Mouse (Mus musculus): ENCODE results near the gene Psat1.

The Psat1 gene

GRCm38 (mm10) chr19:15924181-15924865 is 22.8 kb downstream of the Psat1 start:
- peak; percentile 27 for DNase-seq

DNA sequence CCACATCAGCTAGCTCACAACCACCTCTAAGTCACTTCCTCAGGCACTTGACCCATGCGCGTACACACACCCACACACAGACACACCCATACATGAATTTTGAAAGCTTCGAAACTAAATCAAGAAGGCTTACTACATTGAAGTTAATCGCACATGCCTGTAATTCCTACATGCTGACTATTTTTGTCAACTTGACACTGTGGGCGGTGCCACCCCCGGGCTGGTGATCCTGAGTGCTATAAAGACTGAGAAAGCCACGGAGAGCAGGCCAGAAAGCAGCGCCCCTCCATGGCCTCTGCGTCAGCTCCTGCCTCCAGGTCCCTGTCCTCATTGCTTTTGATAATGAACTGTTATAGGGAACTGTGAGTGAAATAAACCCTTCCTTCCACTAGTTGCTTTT is 23.7 kb downstream of the Psat1 start:
- DNase-seq = no peak

DNA sequence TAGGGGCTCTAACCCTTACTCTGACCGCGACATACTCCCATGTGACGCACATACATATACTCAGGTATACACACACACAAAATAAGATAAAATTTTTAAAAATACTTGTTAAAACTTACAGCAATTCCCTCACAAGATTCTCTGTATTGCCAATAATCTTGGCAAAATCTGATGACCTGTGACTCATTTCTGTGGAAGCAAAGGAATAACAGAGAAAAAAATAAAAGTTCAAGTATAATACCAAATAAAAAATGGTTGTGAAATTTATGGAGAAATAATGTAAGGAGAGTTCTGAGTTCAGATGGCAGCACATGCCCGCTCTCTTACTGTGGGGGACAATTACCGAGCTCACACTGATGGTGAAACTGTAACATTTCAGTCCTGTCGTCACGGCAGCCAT is 27.8 kb downstream of the Psat1 start:
- DNase-seq = no peak

DNA sequence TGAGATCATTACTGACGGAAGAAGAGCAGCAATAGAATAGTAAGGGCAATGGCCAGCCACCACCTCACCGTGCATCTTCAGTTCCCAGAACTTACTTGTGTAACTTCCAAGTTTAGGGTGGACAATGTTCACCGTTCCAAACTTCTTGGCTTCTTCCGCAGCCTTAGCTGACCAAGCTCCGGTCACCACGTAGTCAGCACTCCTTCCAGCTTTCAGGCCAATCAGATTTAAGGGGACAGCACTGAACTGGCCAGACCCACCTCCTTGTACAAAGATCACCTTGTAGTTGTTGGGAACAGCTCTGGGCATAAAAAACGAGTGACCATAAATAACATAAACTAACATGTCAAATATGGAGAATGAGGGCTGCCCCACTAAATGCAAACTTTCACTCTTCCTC is 29.0 kb downstream of the Psat1 start:
- DNase-seq = no peak

DNA sequence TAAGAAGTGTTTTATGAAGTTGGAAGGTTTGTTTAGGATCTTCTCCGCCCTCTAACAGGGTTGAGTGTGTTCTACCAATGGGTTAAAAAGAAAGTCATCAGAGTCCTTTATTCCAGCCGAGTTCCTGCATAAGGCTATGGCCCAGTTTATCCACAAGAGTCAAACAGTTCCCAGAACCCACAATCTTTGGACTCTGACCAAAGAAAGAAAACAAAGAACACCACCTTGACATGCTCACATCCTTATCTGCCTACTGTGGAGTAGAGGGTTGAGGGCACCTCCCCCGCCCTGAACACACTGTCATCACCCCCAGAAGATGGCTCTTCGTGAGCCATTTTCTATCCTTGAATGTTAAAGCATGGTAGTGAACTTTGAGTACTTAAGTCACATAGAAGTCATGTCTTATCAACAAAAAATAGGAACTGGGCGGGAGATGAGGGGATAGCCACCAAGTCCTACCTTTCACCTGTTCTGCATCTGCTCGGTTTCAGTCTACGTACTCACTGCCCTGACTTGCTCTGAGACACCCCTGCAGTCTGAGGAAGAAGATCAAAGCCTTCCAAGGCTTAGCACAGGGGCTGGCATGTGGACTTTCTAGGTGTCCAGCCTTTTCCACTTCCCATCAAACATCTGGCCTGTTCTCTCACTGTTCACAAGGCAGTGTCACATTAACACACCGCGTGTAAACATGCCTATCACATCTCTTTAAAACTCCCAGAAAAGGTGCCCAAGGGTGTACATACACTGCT is 33.7 kb downstream of the Psat1 start:
- no peak for DNase-seq

GRCm38 (mm10) chr19:15911441-15911840 is 35.7 kb downstream of the Psat1 start:
- DNase-seq = no peak

GRCm38 (mm10) chr19:15910987-15911386 is 36.1 kb downstream of the Psat1 start:
- DNase-seq = no peak

DNA sequence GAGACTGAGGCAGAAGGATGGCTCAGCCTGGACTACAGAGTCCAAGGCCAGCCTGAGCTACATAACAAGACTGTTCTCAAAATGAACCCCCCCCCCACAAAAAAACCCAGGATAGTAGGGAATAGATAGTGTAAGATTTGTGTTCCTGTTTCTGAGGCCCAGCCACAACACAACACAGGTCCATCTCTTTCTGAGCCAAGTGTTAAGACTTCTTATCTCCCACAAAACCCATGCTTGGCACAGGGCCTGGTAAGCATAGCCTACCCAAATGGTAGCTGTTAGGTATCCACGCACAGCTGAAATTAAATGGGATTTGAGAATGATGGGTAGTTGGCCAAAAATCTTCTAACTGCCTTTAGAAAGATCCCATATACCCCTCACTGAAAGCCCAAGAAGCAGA is 36.6 kb downstream of the Psat1 start:
- DNase-seq = no peak

DNA sequence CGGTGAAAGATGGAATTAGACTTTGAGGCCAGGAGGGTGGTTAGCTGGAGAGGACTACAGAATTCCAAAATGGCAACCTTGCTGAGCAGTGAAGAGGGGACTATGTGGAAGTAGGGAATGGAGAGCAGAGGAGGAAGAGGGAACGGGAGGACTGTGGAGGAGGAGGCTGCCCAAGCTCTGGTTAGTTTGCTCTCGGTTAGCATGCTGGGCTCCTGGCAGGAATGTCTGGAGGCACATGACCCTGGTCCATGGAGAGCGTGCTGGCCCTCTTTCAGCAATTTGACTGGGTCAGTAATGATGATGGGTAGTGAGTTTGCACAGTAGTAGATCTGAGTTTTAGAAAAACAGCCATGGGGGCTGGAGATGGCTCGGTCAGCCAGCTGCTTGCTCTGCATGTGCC is 39.1 kb downstream of the Psat1 start:
- DNase-seq = no peak

DNA sequence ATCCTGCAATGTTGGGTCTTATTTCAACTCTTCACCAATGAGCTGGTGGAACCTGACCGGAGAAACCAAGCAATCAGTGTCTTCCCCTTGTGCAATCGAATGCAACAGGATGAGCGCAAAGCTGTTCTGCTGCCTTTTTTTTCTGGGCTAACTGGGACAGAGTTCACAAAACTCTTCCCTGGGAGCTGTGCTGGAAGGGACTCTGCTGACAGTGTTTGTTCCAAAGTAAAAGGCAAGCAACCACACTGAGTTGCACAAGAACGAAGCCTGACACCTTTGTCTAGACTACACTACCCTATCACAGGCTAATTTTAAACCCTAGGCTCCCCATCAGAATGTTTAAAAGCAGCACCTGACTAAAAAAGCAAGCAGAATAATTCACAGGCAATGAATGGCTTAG is 42.4 kb downstream of the Psat1 start:
- no peak for DNase-seq

DNA sequence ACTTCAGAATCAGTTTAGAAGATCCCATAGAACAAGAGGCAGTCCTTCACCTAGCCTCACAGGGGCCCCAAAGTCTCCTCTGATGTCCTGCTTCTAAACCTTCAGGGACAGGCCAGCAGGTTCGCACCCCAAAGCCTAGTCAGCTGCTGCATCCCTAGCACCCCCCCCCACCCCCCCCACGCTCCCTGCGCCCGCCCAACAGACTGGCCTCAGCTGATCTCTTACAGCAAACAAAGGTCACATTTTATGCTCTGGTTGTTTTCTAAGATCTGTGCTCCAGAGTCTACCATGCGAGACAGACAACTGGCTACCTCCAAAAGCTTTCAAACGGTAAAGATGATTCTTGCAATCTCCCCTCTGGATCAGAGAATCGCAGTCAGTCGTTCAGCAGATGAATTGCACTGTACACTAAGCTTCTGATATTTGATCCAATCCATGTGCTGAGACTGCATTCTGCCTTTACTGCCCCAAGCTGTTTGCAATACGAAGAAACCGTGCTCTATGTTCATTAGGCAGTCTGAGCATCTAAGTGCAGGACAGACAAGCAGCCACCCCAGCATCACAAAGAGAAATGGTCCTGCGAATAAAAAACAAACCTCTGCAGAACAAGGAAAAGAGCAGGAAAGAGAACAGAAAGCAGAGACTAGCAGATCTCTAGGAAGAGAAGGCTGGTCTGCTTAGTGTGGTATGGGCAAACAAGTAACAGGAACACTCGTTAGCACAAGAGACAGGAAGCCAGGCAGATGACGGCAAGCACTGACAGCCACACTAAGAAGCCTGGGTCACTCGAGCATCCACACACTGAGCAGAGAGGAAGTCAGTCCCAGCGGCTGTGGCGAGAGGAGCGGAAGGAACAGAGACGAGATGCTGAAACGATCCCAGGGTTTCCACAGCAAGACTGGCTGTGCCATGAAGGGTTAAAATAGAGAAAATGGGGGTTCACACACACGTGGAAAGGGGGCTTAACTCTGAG is 43.3 kb downstream of the Psat1 start:
- no peak for DNase-seq

DNA sequence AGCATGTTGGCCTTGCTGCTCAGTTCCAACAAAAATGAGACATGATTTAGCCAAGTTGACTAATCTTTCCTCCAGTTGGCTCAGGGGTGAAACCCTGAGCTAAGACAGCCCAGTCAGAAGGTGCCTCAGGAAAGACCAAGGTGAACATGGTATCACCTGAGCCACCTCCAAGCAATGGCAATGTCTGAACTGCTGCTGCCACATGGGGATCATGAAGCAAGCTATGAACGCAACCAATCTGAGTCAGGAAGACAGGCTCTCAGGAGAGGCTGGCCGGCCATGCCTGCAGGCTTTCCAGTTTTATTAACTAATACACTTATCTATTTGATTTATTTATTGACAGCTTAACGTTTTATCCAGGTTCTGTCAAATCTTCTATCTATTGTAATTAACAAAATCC is 51.5 kb downstream of the Psat1 start:
- no peak for DNase-seq

DNA sequence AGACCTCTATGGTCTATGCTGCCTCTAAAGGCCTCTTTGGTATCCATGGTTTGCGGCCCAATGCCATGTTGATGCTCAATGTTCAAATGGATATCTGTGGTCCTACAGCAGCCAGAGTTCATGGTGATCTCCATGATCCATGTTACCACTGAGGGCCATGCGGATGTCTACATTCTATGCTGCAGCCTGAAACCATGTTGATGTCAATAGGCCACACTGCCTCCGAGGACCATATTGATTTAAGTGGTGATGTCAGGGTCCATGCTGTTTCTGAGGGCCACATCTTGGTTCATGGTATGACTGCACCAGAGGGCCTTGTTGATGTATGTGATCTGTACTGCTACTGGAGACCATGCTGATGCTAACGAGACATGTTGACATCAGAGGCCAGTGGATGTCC is 55.0 kb downstream of the Psat1 start:
- no peak for DNase-seq

- DNase-seq = no peak
These were observed 58.7 kb downstream of the Psat1 start for GRCm38 (mm10) chr19:15888466-15888865.

DNA sequence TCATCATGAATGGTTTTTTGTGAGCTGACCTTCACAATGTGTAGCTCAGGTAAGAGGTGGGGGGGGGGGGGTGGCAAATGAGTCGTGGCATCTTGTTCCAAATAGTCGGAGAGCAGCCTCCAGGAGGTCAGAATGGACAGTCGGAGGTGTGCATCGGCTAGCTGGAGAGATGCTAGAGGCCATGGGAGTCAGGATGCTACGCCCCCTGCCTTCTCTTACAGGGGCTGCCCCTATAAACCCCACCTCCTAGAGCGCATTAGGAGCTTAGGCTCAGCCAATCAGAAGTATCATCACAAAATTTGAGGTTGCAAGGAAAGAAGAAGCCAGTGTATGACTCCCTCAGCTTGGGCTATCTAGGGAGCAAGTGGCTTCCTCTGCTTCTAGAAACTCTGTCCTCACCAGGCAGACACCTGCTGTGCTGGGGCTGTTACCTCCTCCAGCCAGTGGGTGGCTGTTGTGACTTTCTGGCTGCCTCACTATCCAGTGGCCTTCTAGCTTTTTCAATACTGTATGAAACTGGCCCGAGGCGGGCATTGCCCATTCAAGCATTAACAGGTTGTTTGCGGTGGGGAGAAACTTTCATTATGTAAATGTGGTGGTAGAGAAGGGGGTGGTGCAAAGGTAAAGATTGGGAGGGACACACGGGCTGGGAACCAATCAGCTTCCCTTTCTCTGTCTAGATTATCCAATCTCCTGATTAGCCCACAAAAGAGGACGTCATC is 64.3 kb downstream of the Psat1 start:
- no peak for DNase-seq

- DNase-seq = no peak
These were observed 66.4 kb downstream of the Psat1 start for GRCm38 (mm10) chr19:15880731-15881130.

DNA sequence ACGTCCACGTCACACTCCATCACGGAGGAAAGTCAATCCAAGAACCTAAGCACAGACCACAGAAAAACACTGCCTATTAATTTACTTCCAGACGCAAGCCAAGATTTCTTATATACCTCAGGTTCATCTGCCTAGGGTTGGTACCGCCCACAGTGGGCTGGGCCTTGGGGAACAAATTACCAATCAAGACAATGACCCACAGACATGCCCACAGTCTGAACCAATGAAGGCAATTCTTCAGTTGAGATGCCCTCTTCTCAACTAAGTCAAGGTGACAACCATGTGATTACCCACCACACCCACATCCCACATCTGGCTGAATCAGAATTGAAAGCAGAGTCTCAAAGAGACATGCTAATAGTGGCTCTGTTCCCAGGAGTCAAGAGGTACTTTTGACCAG is 67.9 kb downstream of the Psat1 start:
- DNase-seq = no peak

GRCm38 (mm10) chr19:15868865-15869698 is 78.1 kb downstream of the Psat1 start:
- DNase-seq = no peak

DNA sequence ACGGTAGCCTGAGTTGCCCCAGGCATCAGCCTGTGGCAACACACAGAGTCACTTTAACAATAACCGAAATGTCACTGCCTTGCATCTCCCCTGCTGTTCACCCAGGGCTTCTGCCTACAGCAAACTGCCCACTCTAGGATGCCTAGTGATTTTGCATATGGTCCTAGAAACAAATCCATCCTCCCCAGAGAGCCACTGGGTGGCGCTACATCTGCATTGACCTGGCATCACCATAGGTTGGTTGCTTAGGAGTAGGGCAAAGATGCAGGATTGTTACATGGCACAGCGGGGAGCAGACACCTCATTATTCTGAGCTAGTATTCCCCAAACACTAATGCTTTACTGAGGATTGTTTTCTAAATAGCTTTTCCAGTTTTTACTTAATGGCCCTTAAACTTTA is 80.3 kb downstream of the Psat1 start:
- DNase-seq = no peak

- no peak for DNase-seq
These were observed 81.0 kb downstream of the Psat1 start for GRCm38 (mm10) chr19:15866126-15866525.

- DNase-seq = no peak
These were observed 81.7 kb downstream of the Psat1 start for GRCm38 (mm10) chr19:15865431-15865830.

DNA sequence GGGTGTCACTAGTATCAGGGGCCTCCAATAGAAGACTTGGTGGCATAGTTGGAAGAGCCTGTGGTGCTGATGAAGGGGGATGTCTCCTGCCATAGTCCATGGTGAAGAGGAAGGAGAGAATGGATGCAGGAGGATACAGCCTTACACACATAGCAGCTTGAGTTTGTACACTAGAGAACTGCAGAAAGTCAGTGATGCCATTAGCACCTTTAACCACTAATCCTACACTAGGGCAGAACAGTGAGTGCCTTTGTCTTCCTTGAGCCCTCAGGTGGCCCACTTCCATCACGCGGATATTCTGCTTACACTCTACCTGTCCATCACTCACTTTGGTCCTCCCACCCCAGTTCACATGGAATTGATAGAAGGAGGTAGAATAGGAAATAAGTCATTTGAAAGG is 83.0 kb downstream of the Psat1 start:
- no peak for DNase-seq

Measured in cerebellum, adult 8-10 months (tissue).